Mouse (Mus musculus): ENCODE results near the gene Myo5c. TPM values are rescaled to one million over a fixed set of nuclear protein-coding genes. Genes with fewer than 3 reads are reported as not detected.

The Myo5c gene
- total and polyA plus RNA-seq, 3 experiments: 3.8 to 5.2 (median 4.4) TPM

- TF ChIP-seq RCOR1 (conservative IDR thresholded peaks at IDR 0.05; ENCODE audit: low read depth, low read length) (0 out of 2 replicates have a peak, but pooled peaks have one; percentile 55), ZMIZ1 (IDR thresholded peaks at IDR 0.05; ENCODE audit: low read depth, low read length) (peak; percentile 48; the same call in 1 of the 2 replicates), MEF2A (IDR thresholded peaks at IDR 0.05; ENCODE audit: borderline replicate concordance, low read depth, low read length) (peak; percentile 54), IRF4 (IDR thresholded peaks at IDR 0.05; ENCODE audit: low read depth, low read length) (peak; percentile 85), MAX (IDR thresholded peaks at IDR 0.05; ENCODE audit: low read length) (0 out of 2 replicates have a peak, but pooled peaks have one; percentile 51), CHD2 (IDR thresholded peaks at IDR 0.05; ENCODE audit: low read length) (peak; percentile 74), NELFE (IDR thresholded peaks at IDR 0.05; ENCODE audit: low read depth, low read length) (no peak), ETS1 (conservative IDR thresholded peaks at IDR 0.05; ENCODE audit: low read depth, low read length) (peak; percentile 93), ELF1 (IDR thresholded peaks at IDR 0.05; ENCODE audit: low read depth, low read length) (peak; percentile 64), SIN3A (IDR thresholded peaks at IDR 0.05; ENCODE audit: low read length) (peak; percentile 61), CHD1 (IDR thresholded peaks at IDR 0.05; ENCODE audit: low read depth, low read length) (no peak), JUN (IDR thresholded peaks at IDR 0.05; ENCODE audit: insufficient read depth, low read depth, low read length) (peak; percentile 40), BHLHE40 (IDR thresholded peaks at IDR 0.05; ENCODE audit: low read depth, low read length) (peak; percentile 62), UBTF (IDR thresholded peaks at IDR 0.05; ENCODE audit: low read depth, low read length) (no peak), TBP (conservative IDR thresholded peaks at IDR 0.05; ENCODE audit: low read depth, low read length) (0 out of 2 replicates have a peak, but pooled peaks have one; percentile 41), USF2 (conservative IDR thresholded peaks at IDR 0.05; ENCODE audit: low read depth, low read length) (no peak), POLR2A (IDR thresholded peaks at IDR 0.05; ENCODE audit: low read depth, low read length) (no peak), JUND (conservative IDR thresholded peaks at IDR 0.05; ENCODE audit: low read depth, low read length) (peak; percentile 25; the same call in 1 of the 2 replicates), MAFK (IDR thresholded peaks at IDR 0.05; ENCODE audit: insufficient replicate concordance, low read length) (peak; percentile 93), MAZ (IDR thresholded peaks at IDR 0.05; ENCODE audit: low read depth, low read length) (no peak; the same call in 1 of the 2 replicates), PAX5 (IDR thresholded peaks at IDR 0.05; ENCODE audit: low read length) (no peak), GABPA (IDR thresholded peaks at IDR 0.05; ENCODE audit: insufficient replicate concordance, low read depth, low read length) (no peak), EP300 (IDR thresholded peaks at IDR 0.05; ENCODE audit: low read length) (peak; percentile 70), NRF1 (IDR thresholded peaks at IDR 0.05; ENCODE audit: low read depth, low read length) (no peak), TCF12 (IDR thresholded peaks at IDR 0.05; ENCODE audit: low read depth, low read length) (peak; percentile 72; the same call in 1 of the 2 replicates)
- Histone ChIP-seq H3K79me2 (replicated peaks; ENCODE audit: control insufficient read depth, extremely low read depth, insufficient read depth, poor library complexity, severe bottlenecking) (0 out of 2 replicates have a peak, but pooled peaks cover 5% of the 10 kb centered on the region), H3K4me3 (replicated peaks in 1 of 3; ENCODE audit: low read depth in 2 of 3, low read length in 2 of 3, poor library complexity in 1 of 3) (no peak overlapping the region), H3K27me3 (replicated peaks) (no peaks in the 10 kb centered on the region), H3K9ac (ENCODE audit: insufficient read depth, low read depth) (peak overlapping the region; percentile 45; the same call in 1 of the 2 replicates), H3K36me3 (replicated peaks in 1 of 2; ENCODE audit: control insufficient read depth in 1 of 2, insufficient read depth in 1 of 2, low read length in 1 of 2) (peaks cover 28 to 58% of the 10 kb centered on the region in 2 experiments), H3K27ac (ENCODE audit: insufficient read depth, low read depth) (peak overlapping the region; percentile 96), H3K9me3 (replicated peaks; ENCODE audit: low read length) (no peaks in the 10 kb centered on the region), H3K4me2 (ENCODE audit: insufficient read depth, low read depth, poor library complexity, severe bottlenecking) (peak overlapping the region; percentile 61), H3K4me1 (ENCODE audit: control insufficient read depth in 1 of 2, insufficient read depth in 2 of 2) (peaks cover 10 to 42% of the 10 kb centered on the region in 2 experiments)
- DNase-seq (ENCODE audit: extremely low read depth): peak; percentile 79
- dilution Hi-C loops (cut with MboI; ENCODE audit: extremely low pct_ligation_motif_present, extremely low pct_unique_long_range_greater_than_20kb, low sequenced_read_pairs): no loop called here
- in situ Hi-C loops (cut with MboI; ENCODE audit: low pct_ligation_motif_present, low pct_unique_long_range_greater_than_20kb, low sequenced_read_pairs): no loop called here
Measured at GRCm38 (mm10) chr9:75196335-75196734, 35.5 kb upstream of the Myo5c start.

Data from CH12.LX (cell line).